In the genomic region with DNA sequence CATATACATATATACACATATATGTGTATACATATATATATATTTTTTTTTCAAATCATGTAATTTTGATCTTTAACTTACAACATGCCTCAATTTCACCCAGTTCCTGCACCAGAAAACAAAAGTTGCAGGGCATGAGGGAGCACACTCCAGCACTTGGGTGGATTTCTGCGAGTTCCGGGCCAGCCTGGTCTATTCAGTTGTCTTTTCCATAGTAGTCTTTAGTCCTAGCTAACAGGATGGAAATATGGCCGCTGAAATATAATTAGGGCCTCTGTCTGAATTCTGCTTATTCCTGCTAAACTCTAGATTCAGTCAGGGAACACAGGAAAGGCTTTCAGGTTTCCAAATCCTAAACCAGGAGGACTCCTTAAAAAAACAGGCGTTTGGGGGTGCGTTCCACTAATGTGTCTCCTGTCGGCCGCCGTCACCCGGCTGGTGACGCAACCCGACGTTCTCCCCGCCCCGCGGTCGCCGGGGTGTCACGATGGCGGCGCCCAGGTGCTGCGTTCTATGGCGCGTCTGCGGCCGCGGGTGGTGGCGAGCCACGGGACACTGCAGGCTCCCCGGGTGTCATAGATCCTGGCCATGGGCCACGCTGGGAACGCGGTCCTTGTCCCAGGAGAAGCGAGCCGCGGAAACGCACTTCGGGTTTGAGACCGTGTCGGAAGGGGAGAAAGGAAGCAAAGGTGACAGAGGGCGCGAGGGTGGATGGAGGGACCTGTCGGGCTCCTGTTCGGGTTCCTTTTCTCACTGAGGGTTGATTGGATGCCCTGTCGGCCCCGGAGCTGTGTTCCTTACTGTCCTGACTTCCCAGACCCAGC, we compare ENCODE assay signal across 8 mouse cellular contexts. TPM values are rescaled to one million over a fixed set of nuclear protein-coding genes. Genes with fewer than 3 reads are reported as not detected.
DNase-seq lines count a peak whose midpoint lies in the region; ATAC-seq and TF ChIP-seq lines count a peak whose summit lies in the region.

A gene (plus strand): TSS at position 441 of the 824 bp plus-strand sequence.

- 3% methylated on average over 45 of the region's 45 CpGs for WGBS in forebrain, embryonic 14.5 days
- 2% methylated on average over 45 of the region's 45 CpGs for WGBS in large intestine, adult 2 months
- 3% methylated on average over 45 of the region's 45 CpGs for WGBS in liver, embryonic 16.5 days (ENCODE audit: insufficient replicate concordance)
- 4% methylated on average over 36 of the region's 45 CpGs for WGBS in neural tube, embryonic 13.5 days

- peaks cover 2% of the 10 kb centered on the region for H3K9me3 ChIP-seq in CH12.LX (replicated peaks; ENCODE audit: low read length)
- no peaks in the 10 kb centered on the region for H3K9me3 ChIP-seq in forebrain, embryonic 14.5 days (replicated peaks; ENCODE audit: control insufficient read depth, low read length)
- H3K9me3 ChIP-seq in liver, embryonic 16.5 days (replicated peaks; ENCODE audit: control insufficient read depth, low read length) = no peaks in the 10 kb centered on the region
- no peaks in the 10 kb centered on the region for H3K9me3 ChIP-seq in neural tube, embryonic 13.5 days

- H3K4me1 ChIP-seq in CH12.LX (ENCODE audit: control insufficient read depth in 1 of 2, insufficient read depth in 2 of 2) = peaks cover 7 to 30% of the 10 kb centered on the region in 2 experiments
- peaks cover 4% of the 10 kb centered on the region; the same call in 1 of the 2 replicates for H3K4me1 ChIP-seq in forebrain, embryonic 14.5 days (ENCODE audit: control insufficient read depth, insufficient read depth, low read length)
- peaks cover 21% of the 10 kb centered on the region for H3K4me1 ChIP-seq in liver, embryonic 16.5 days (ENCODE audit: control insufficient read depth, low read depth, low read length)
- peaks cover 7% of the 10 kb centered on the region for H3K4me1 ChIP-seq in neural tube, embryonic 13.5 days (replicated peaks)
- H3K4me1 ChIP-seq in testis, adult 2 months (ENCODE audit: control insufficient read depth, insufficient read depth, low read length) = peaks cover 8% of the 10 kb centered on the region; the same call in 1 of the 2 replicates

- no peak for TF ChIP-seq RAD21 in CH12.LX (IDR thresholded peaks at IDR 0.05; ENCODE audit: low read depth, low read length)

- H3K36me3 ChIP-seq in CH12.LX (replicated peaks in 1 of 2; ENCODE audit: control insufficient read depth in 1 of 2, insufficient read depth in 1 of 2, low read length in 1 of 2) = peaks cover 12 to 23% of the 10 kb centered on the region in 2 experiments
- peaks cover 14% of the 10 kb centered on the region for H3K36me3 ChIP-seq in forebrain, embryonic 14.5 days (ENCODE audit: control insufficient read depth, insufficient read depth, low read length)
- peaks cover 6% of the 10 kb centered on the region for H3K36me3 ChIP-seq in liver, embryonic 16.5 days (ENCODE audit: control insufficient read depth, insufficient read depth)
- H3K36me3 ChIP-seq in neural tube, embryonic 13.5 days = peaks cover 15% of the 10 kb centered on the region
- 0 out of 2 replicates have a peak, but pooled peaks cover 1% of the 10 kb centered on the region for H3K36me3 ChIP-seq in testis, adult 2 months (ENCODE audit: control insufficient read depth, insufficient read depth, low read length)

- H3K4me3 ChIP-seq in CH12.LX (replicated peaks in 1 of 3; ENCODE audit: low read depth in 2 of 3, low read length in 2 of 3, poor library complexity in 1 of 3) = peak within 1 kb of the TSS; percentile 93 to 100 (median 98)
- H3K4me3 ChIP-seq in forebrain, embryonic 14.5 days (ENCODE audit: low read depth, low read length) = peak within 1 kb of the TSS; percentile 97
- peak within 1 kb of the TSS; percentile 70 for H3K4me3 ChIP-seq in liver, embryonic 16.5 days (ENCODE audit: low read depth, low read length)
- H3K4me3 ChIP-seq in neural tube, embryonic 13.5 days = peak within 1 kb of the TSS; percentile 84
- H3K4me3 ChIP-seq in testis, adult 2 months (ENCODE audit: control insufficient read depth, low read depth, low read length) = peak within 1 kb of the TSS; percentile 97

- intact Hi-C loops in heart, postnatal 10 days (cut with DNase I) = loop anchor here (2.0 to 5.0 kb wide), 2 partner anchors 21 to 63 kb away; a partner anchor contains a TSS

- peak within 1 kb of the TSS; percentile 82 for H3K9ac ChIP-seq in CH12.LX (ENCODE audit: insufficient read depth, low read depth)
- peak within 1 kb of the TSS; percentile 84 for H3K9ac ChIP-seq in forebrain, embryonic 14.5 days (ENCODE audit: low read length)
- H3K9ac ChIP-seq in liver, embryonic 16.5 days (ENCODE audit: low read depth, low read length) = peak within 1 kb of the TSS; percentile 73
- H3K9ac ChIP-seq in neural tube, embryonic 13.5 days = peak within 1 kb of the TSS; percentile 87

- peak within 1 kb of the TSS; percentile 51 for H3K27ac ChIP-seq in CH12.LX (ENCODE audit: insufficient read depth, low read depth)
- no peak within 1 kb of the TSS for H3K27ac ChIP-seq in forebrain, embryonic 14.5 days (ENCODE audit: low read depth, low read length)
- H3K27ac ChIP-seq in liver, embryonic 16.5 days (ENCODE audit: low read length) = peak within 1 kb of the TSS; percentile 49
- H3K27ac ChIP-seq in neural tube, embryonic 13.5 days (replicated peaks) = peak within 1 kb of the TSS; percentile 70; the same call in 1 of the 2 replicates
- peak within 1 kb of the TSS; percentile 60; the same call in 1 of the 2 replicates for H3K27ac ChIP-seq in testis, adult 2 months (ENCODE audit: control insufficient read depth, insufficient read depth, low read depth, low read length)

- peak within 1 kb of the TSS; percentile 93 for H3K4me2 ChIP-seq in CH12.LX (ENCODE audit: insufficient read depth, low read depth, poor library complexity, severe bottlenecking)
- peak within 1 kb of the TSS; percentile 72 for H3K4me2 ChIP-seq in forebrain, embryonic 14.5 days (ENCODE audit: low read length)
- peak within 1 kb of the TSS; percentile 91 for H3K4me2 ChIP-seq in liver, embryonic 16.5 days (ENCODE audit: low read depth, low read length)
- peak within 1 kb of the TSS; percentile 77 for H3K4me2 ChIP-seq in neural tube, embryonic 13.5 days

- TF ChIP-seq EP300 in CH12.LX (IDR thresholded peaks at IDR 0.05; ENCODE audit: low read length) = no peak

- peak; percentile 66 for DNase-seq in CH12.LX (ENCODE audit: extremely low read depth)
- peak; percentile 89 for DNase-seq in forebrain, embryonic 14.5 days (ENCODE audit: low spot score)
- DNase-seq in heart, postnatal 10 days = peak; percentile 90 to 92
- DNase-seq in large intestine, adult 2 months (ENCODE audit: low read depth, low spot score) = no peak

- H3K27me3 ChIP-seq in CH12.LX (replicated peaks) = no peaks in the 10 kb centered on the region
- H3K27me3 ChIP-seq in forebrain, embryonic 14.5 days (replicated peaks; ENCODE audit: control insufficient read depth, insufficient read depth, low read length) = no peaks in the 10 kb centered on the region
- H3K27me3 ChIP-seq in liver, embryonic 16.5 days (ENCODE audit: control insufficient read depth, insufficient read depth, low read depth, low read length) = no peaks in the 10 kb centered on the region
- H3K27me3 ChIP-seq in neural tube, embryonic 13.5 days = no peaks in the 10 kb centered on the region
- H3K27me3 ChIP-seq in testis, adult 2 months (ENCODE audit: control insufficient read depth, insufficient read depth, low read length) = no peaks in the 10 kb centered on the region

- TF ChIP-seq CTCF in CH12.LX (conservative IDR thresholded peaks at IDR 0.05 in 1 of 2, IDR thresholded peaks at IDR 0.05 in 1 of 2; ENCODE audit: low read depth in 2 of 2, low read length in 2 of 2) = no peak
- TF ChIP-seq CTCF in testis, adult 2 months (IDR thresholded peaks at IDR 0.05; ENCODE audit: control insufficient read depth, insufficient read depth, insufficient replicate concordance, low read depth, low read length) = no peak

- peaks cover 22% of the 10 kb centered on the region for H3K79me2 ChIP-seq in CH12.LX (replicated peaks; ENCODE audit: control insufficient read depth, extremely low read depth, insufficient read depth, poor library complexity, severe bottlenecking)

- TF ChIP-seq POLR2A in CH12.LX (IDR thresholded peaks at IDR 0.05; ENCODE audit: low read depth, low read length) = peak; percentile 87
- peak; percentile 76 for TF ChIP-seq POLR2A in testis, adult 2 months (IDR thresholded peaks at IDR 0.05; ENCODE audit: control insufficient read depth, low read depth, low read length)

- in situ Hi-C loops in CH12.LX (cut with MboI; ENCODE audit: low pct_ligation_motif_present, low pct_unique_long_range_greater_than_20kb, low sequenced_read_pairs) = no loop called here

- dilution Hi-C loops in CH12.LX (cut with MboI; ENCODE audit: extremely low pct_ligation_motif_present, extremely low pct_unique_long_range_greater_than_20kb, low sequenced_read_pairs) = no loop called here

- ATAC-seq in cerebellum, adult (ENCODE audit: insufficient number of reproducible peaks, low FRiP score, low TSS enrichment) = peak; percentile 49; the same call in 1 of the 2 replicates
- ATAC-seq in forebrain, embryonic 14.5 days = peak; percentile 89
- ATAC-seq in liver, embryonic 16.5 days (ENCODE audit: low read depth) = peak; percentile 88
- ATAC-seq in neural tube, embryonic 13.5 days (ENCODE audit: low read depth) = peak; percentile 86

TF ChIP-seq in CH12.LX, 34 proteins besides CTCF, POLR2A, EP300 and RAD21 (continues in another document):
- 0 out of 2 replicates have a peak, but pooled peaks have one; percentile 43 for TF ChIP-seq MEF2A (IDR thresholded peaks at IDR 0.05; ENCODE audit: borderline replicate concordance, low read depth, low read length)
- no peak for TF ChIP-seq PAX5 (IDR thresholded peaks at IDR 0.05; ENCODE audit: low read length)
- TF ChIP-seq IRF4 (IDR thresholded peaks at IDR 0.05; ENCODE audit: low read depth, low read length) = peak; percentile 48
- TF ChIP-seq MAX (IDR thresholded peaks at IDR 0.05; ENCODE audit: low read length) = peak; percentile 78
- peak; percentile 79; the same call in 1 of the 2 replicates for TF ChIP-seq KAT2A (IDR thresholded peaks at IDR 0.05; ENCODE audit: insufficient replicate concordance, low read length)
- TF ChIP-seq GABPA (IDR thresholded peaks at IDR 0.05; ENCODE audit: insufficient replicate concordance, low read depth, low read length) = no peak; the same call in 1 of the 2 replicates
- TF ChIP-seq SIN3A (IDR thresholded peaks at IDR 0.05; ENCODE audit: low read length) = peak; percentile 89
- TF ChIP-seq ETS1 (conservative IDR thresholded peaks at IDR 0.05; ENCODE audit: low read depth, low read length) = 0 out of 2 replicates have a peak, but pooled peaks have one; percentile 27

RNA-seq across cellular contexts. Expression of the gene that starts here (rescaled TPM):
- 46.7 and 46.8 TPM in 2 replicates for total RNA-seq in CH12.LX (2012; rRNA removed)
- 41.9 and 46.7 TPM in 2 replicates for total RNA-seq in CH12.LX (2014; rRNA removed)
- 42.3 and 43.9 TPM in 2 replicates for polyA plus RNA-seq in CH12.LX (2012; ENCODE audit: insufficient read length, low read depth)
- 55.1 and 60.9 TPM in 2 replicates for polyA plus RNA-seq in forebrain, embryonic 14.5 days (2014; fragmentation: Nextera tagmentation; extraction: Ambion mirVana)
- total RNA-seq in heart, postnatal 10 days (2021) = 100 to 1,000 TPM; 131 to 134 TPM
- polyA plus RNA-seq in large intestine, adult 2 months (2012; rRNA removed) = 16.0 and 17.1 TPM in 2 replicates
- 25.2 and 26.7 TPM in 2 replicates for polyA plus RNA-seq in liver, embryonic 16.5 days (2015; fragmentation: Nextera tagmentation; extraction: Ambion mirVana)
- polyA plus RNA-seq in neural tube, embryonic 13.5 days (2015; fragmentation: Nextera tagmentation; extraction: Ambion mirVana) = 49.9 and 58.7 TPM in 2 replicates
- 12.2 and 14.0 TPM in 2 replicates for polyA plus RNA-seq in testis, adult 2 months (2012; rRNA removed)
